Mouse (Mus musculus) forebrain, embryonic 11.5 days (tissue): ENCODE results near the gene Krtcap3. TPM values are rescaled to one million over a fixed set of nuclear protein-coding genes. Genes with fewer than 3 reads are reported as not detected.

Experiments
- ATAC-seq: fragments of 200-750 bp; cut with Nextera tagmentation; replicated peaks from 2 replicates; pipeline ENCODE4 v1.8.0; 2017; ENCODE audit warnings: moderate TSS enrichment; ENCODE audit not compliant: low FRiP score
- DNase-seq: peaks from one replicate; pipeline ENCODE4 v3.0.0-alpha.2; 2017; ENCODE audit warnings: low spot score
- H3K27ac ChIP-seq: fragments of 300-500 bp; sonication (generic); 2 replicates; pipeline ENCODE4 v1.5.1; 2014; ENCODE audit warnings: low read depth, low read length
- H3K27me3 ChIP-seq: fragments of 300-500 bp; sonication (generic); 2 replicates; pipeline ENCODE4 v1.6.1; 2014; ENCODE audit warnings: mild to moderate bottlenecking, low read length, mixed read lengths; ENCODE audit not compliant: control insufficient read depth, insufficient read depth
- H3K36me3 ChIP-seq: fragments of 300-500 bp; sonication (generic); 2 replicates; pipeline ENCODE4 v1.6.1; 2014; ENCODE audit warnings: mild to moderate bottlenecking, low read length, moderate library complexity, mixed read lengths; ENCODE audit not compliant: control insufficient read depth, insufficient read depth
- H3K4me1 ChIP-seq: fragments of 300-500 bp; sonication (generic); replicated peaks from 2 replicates; pipeline ENCODE4 v1.6.1; 2014; ENCODE audit warnings: low read length, mixed read lengths; ENCODE audit not compliant: control insufficient read depth, insufficient read depth
- H3K4me2 ChIP-seq: fragments of 300-500 bp; sonication (generic); 2 replicates; pipeline ENCODE4 v1.6.1; 2014; ENCODE audit warnings: low read depth, mild to moderate bottlenecking, low read length, moderate library complexity, mixed read lengths; ENCODE audit not compliant: severe bottlenecking
- H3K4me3 ChIP-seq: fragments of 300-500 bp; sonication (generic); 2 replicates; pipeline ENCODE4 v1.5.1; 2014; ENCODE audit warnings: low read depth, low read length
- H3K9ac ChIP-seq: fragments of 300-500 bp; sonication (generic); 2 replicates; pipeline ENCODE4 v1.6.1; 2014; ENCODE audit warnings: low read length
- H3K9me3 ChIP-seq: fragments of 300-500 bp; sonication (generic); 2 replicates; pipeline ENCODE4 v1.6.1; 2016; ENCODE audit warnings: low read length, mixed read lengths; ENCODE audit not compliant: control insufficient read depth
- WGBS: fragments of 180-500 bp; shearing (Covaris S2); extraction: QIAGEN DNeasy Blood & Tissue Kit; methylation state at CpG from one replicate; pipeline ENCODE4 v1.1.7; 2014; 5-methylcytosine and 5-hydroxymethylcytosine counted together
- polyA plus RNA-seq: library from polyadenylated mRNA; unstranded; fragments of >200 nt; fragmentation: Nextera tagmentation; extraction: Ambion mirVana; gene quantifications from 2 replicates; pipeline ENCODE4 v1.2.1, GENCODE M21; 2014

The Krtcap3 gene
- polyA plus RNA-seq, 1 experiment from 2014 or later = 5.0 TPM

- Histone ChIP-seq H3K4me3 (no peak overlapping the region), H3K9ac (no peak overlapping the region), H3K27ac (no peak overlapping the region), H3K27me3 (no peaks in the 10 kb centered on the region), H3K4me1 (peaks cover 7% of the 10 kb centered on the region; the same call in 1 of the 2 replicates), H3K9me3 (no peaks in the 10 kb centered on the region), H3K36me3 (no peaks in the 10 kb centered on the region), H3K4me2 (no peak overlapping the region)
- WGBS = 82% methylated on average over 2 of the region's 2 CpGs
- ATAC-seq (no peak), DNase-seq (no peak)
Measured at GRCm38 (mm10) chr5:31298486-31298885, 47.0 kb downstream of the Krtcap3 start.

- Histone ChIP-seq H3K27ac (no peak overlapping the region), H3K36me3 (no peaks in the 10 kb centered on the region), H3K27me3 (no peaks in the 10 kb centered on the region), H3K4me3 (no peak overlapping the region), H3K4me1 (no peaks in the 10 kb centered on the region), H3K9me3 (no peaks in the 10 kb centered on the region), H3K4me2 (no peak overlapping the region), H3K9ac (no peak overlapping the region)
- ATAC-seq (no peak), DNase-seq (no peak)
- 78% methylated on average over 8 of the region's 8 CpGs for WGBS
Measured at GRCm38 (mm10) chr5:31301866-31302265, 50.4 kb downstream of the Krtcap3 start.

Other genes with a start within 250 kb of the Krtcap3 start
- 81.8 and 86.4 TPM in 2 replicates for gene Atraid, start 203.4 kb upstream of the Krtcap3 start, polyA plus RNA-seq
- 10.8 and 10.9 TPM in 2 replicates for gene Slc5a6, start 202.8 kb upstream of the Krtcap3 start, polyA plus RNA-seq
- 44.3 and 55.4 TPM in 2 replicates for gene Cad, start 196.9 kb upstream of the Krtcap3 start, polyA plus RNA-seq
- gene Dnajc5g, start 145.4 kb upstream of the Krtcap3 start, polyA plus RNA-seq = not detected in 2 replicates
- 0.79 and 1.2 TPM in 2 replicates for gene Slc30a3, start 143.5 kb upstream of the Krtcap3 start, polyA plus RNA-seq
- gene Trim54, start 135.0 kb upstream of the Krtcap3 start, polyA plus RNA-seq = not detected in 2 replicates
- not detected in 2 replicates for gene Ucn, start 112.9 kb upstream of the Krtcap3 start, polyA plus RNA-seq
- 56.3 and 57.5 TPM in 2 replicates for gene Mpv17, start 97.4 kb upstream of the Krtcap3 start, polyA plus RNA-seq
- gene Gm29609, start 71.8 kb upstream of the Krtcap3 start, polyA plus RNA-seq = 2.1 and 2.3 TPM in 2 replicates
- gene Gtf3c2, start 71.5 kb upstream of the Krtcap3 start, polyA plus RNA-seq = 101 and 109 TPM in 2 replicates
- gene Snx17, start 58.5 kb upstream of the Krtcap3 start, polyA plus RNA-seq = 142 and 144 TPM in 2 replicates
- 68.8 and 83.8 TPM in 2 replicates for gene Eif2b4, start 58.3 kb upstream of the Krtcap3 start, polyA plus RNA-seq
- 10.0 TPM in 2 replicates for gene Zfp513, start 49.4 kb upstream of the Krtcap3 start, polyA plus RNA-seq
- gene Ppm1g, start 31.0 kb upstream of the Krtcap3 start, polyA plus RNA-seq = 177 and 193 TPM in 2 replicates
- 145 and 155 TPM in 2 replicates for gene Nrbp1, start 10.8 kb upstream of the Krtcap3 start, polyA plus RNA-seq
- gene Gm9970, start 10.5 kb upstream of the Krtcap3 start, polyA plus RNA-seq = 0.92 TPM in 1 of 2 replicates, not detected in the other
- 42.6 and 50.4 TPM in 2 replicates for gene Ift172, start 39.4 kb downstream of the Krtcap3 start, polyA plus RNA-seq
- 58.4 and 62.8 TPM in 2 replicates for gene Fndc4, start 44.4 kb downstream of the Krtcap3 start, polyA plus RNA-seq
- gene Gckr, start 45.8 kb downstream of the Krtcap3 start, polyA plus RNA-seq = 0.13 TPM in 1 of 2 replicates, not detected in the other
- 87.5 and 87.9 TPM in 2 replicates for gene Zfp512, start 200.7 kb downstream of the Krtcap3 start, polyA plus RNA-seq
- 0.23 TPM in 1 of 2 replicates, not detected in the other for gene 4930548H24Rik, start 234.0 kb downstream of the Krtcap3 start, polyA plus RNA-seq
- 78.9 and 85.7 TPM in 2 replicates for gene Gpn1, start 243.1 kb downstream of the Krtcap3 start, polyA plus RNA-seq